Mouse (Mus musculus) cortical plate, adult 2 months (tissue): ENCODE data around the gene Tiam1.

ENCODE experiments used
- CTCF ChIP-seq: fragments of 200-500 bp; IDR thresholded peaks from 2 replicates; pipeline ENCODE4 v1.5.1; 2011; ENCODE audit warnings: mild to moderate bottlenecking, control low read depth, low read length; ENCODE audit not compliant: insufficient read depth; ENCODE audit errors: extremely low read depth
- POLR2A ChIP-seq: fragments of 200-500 bp; IDR thresholded peaks from 2 replicates; pipeline ENCODE4 v1.6.1; 2011; ENCODE audit warnings: mild to moderate bottlenecking, low read length, control low read depth; ENCODE audit not compliant: insufficient read depth; ENCODE audit errors: extremely low read depth

- no peak for TF ChIP-seq CTCF
- no peak for TF ChIP-seq POLR2A
Measured at GRCm38 (mm10) chr16:89747864-89748263, 395.7 kb downstream of the Tiam1 start.
